Mouse (Mus musculus): ENCODE results near the gene H2-DMb2.

DNA sequence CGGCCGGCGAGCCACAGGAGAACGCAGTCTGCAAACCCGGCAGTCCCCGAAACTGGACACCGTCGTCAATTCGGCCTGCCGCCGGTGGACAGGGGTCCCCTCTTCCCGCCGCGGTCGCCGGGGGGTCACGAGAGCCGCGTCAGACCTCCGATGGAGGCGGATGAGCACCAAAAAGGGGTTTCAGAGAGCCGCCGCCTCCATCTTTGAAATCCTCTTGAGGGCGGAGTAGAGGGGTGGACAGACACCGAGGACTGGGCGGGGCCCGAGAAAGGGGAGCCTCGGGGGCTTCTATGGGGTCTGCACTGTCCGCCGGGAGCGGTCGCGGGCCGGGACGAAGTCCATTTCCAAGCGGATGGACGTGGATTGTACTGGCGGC, 24.2 kb upstream of the H2-DMb2 start:
- TF ChIP-seq POLR2A (IDR thresholded peaks at IDR 0.05; ENCODE audit: borderline replicate concordance, extremely low read depth, insufficient read depth, insufficient read length, poor library complexity, severe bottlenecking) (no peak), CTCF (IDR thresholded peaks at IDR 0.05; ENCODE audit: borderline replicate concordance, extremely low read depth, insufficient read depth, insufficient read length) (no peak)
